Mouse (Mus musculus): ENCODE measurements around the gene Slc38a8. TPM values are rescaled to one million over a fixed set of nuclear protein-coding genes. Genes with fewer than 3 reads are reported as not detected.

Slc38a8 gene
- total and polyA plus RNA-seq, 2 experiments from 2014 or later: 0.10 TPM; not detected in 1

GRCm38 (mm10) chr8:119513405-119513804, 11.9 kb upstream of the Slc38a8 start:
- Histone ChIP-seq H3K4me2 (ENCODE audit: low read depth, low read length) (no peak overlapping the region), H3K27ac (no peak overlapping the region), H3K27me3 (ENCODE audit: insufficient read depth, low read length) (no peaks in the 10 kb centered on the region), H3K9me3 (ENCODE audit: low read length) (no peaks in the 10 kb centered on the region), H3K4me3 (ENCODE audit: low read length) (no peak overlapping the region), H3K9ac (replicated peaks; ENCODE audit: low read length) (no peak overlapping the region), H3K4me1 (ENCODE audit: insufficient read depth, low read length) (no peaks in the 10 kb centered on the region), H3K36me3 (ENCODE audit: insufficient read depth, low read length) (peaks cover 63% of the 10 kb centered on the region)
- TF ChIP-seq CTCF (IDR thresholded peaks at IDR 0.05; ENCODE audit: low read depth): no peak
- DNase-seq (ENCODE audit: low spot score) (no peak), ATAC-seq (no peak)
- WGBS: 66% methylated on average over 4 of the region's 4 CpGs

GRCm38 (mm10) chr8:119511722-119512121, 10.2 kb upstream of the Slc38a8 start:
- WGBS: 86% methylated on average over 7 of the region's 7 CpGs
- Histone ChIP-seq H3K36me3 (ENCODE audit: insufficient read depth, low read length) (peaks cover 58% of the 10 kb centered on the region), H3K9ac (replicated peaks; ENCODE audit: low read length) (no peak overlapping the region), H3K9me3 (ENCODE audit: low read length) (no peaks in the 10 kb centered on the region), H3K27me3 (ENCODE audit: insufficient read depth, low read length) (no peaks in the 10 kb centered on the region), H3K27ac (no peak overlapping the region), H3K4me3 (ENCODE audit: low read length) (no peak overlapping the region), H3K4me2 (ENCODE audit: low read depth, low read length) (no peak overlapping the region), H3K4me1 (ENCODE audit: insufficient read depth, low read length) (no peaks in the 10 kb centered on the region)
- ATAC-seq (no peak), DNase-seq (ENCODE audit: low spot score) (no peak)
- no peak for TF ChIP-seq CTCF (IDR thresholded peaks at IDR 0.05; ENCODE audit: low read depth)

- Histone ChIP-seq H3K27ac (no peak overlapping the region), H3K4me1 (ENCODE audit: insufficient read depth, low read length) (no peaks in the 10 kb centered on the region), H3K4me3 (ENCODE audit: low read length) (no peak overlapping the region), H3K9me3 (ENCODE audit: low read length) (no peaks in the 10 kb centered on the region), H3K36me3 (ENCODE audit: insufficient read depth, low read length) (peaks cover 58% of the 10 kb centered on the region), H3K4me2 (ENCODE audit: low read depth, low read length) (no peak overlapping the region), H3K9ac (replicated peaks; ENCODE audit: low read length) (no peak overlapping the region), H3K27me3 (ENCODE audit: insufficient read depth, low read length) (no peaks in the 10 kb centered on the region)
- no peak for ATAC-seq
- TF ChIP-seq CTCF (IDR thresholded peaks at IDR 0.05; ENCODE audit: low read depth): no peak
- WGBS: 72% methylated on average over 9 of the region's 9 CpGs
- no peak for DNase-seq (ENCODE audit: low spot score)
These were observed 9.0 kb upstream of the Slc38a8 start for GRCm38 (mm10) chr8:119510471-119510870.

- H3K4me2 ChIP-seq (ENCODE audit: low read depth, low read length): no peak overlapping the region
- H3K9me3 ChIP-seq (ENCODE audit: low read length): no peaks in the 10 kb centered on the region
- WGBS: 83% methylated on average over 8 of the region's 8 CpGs
- H3K4me3 ChIP-seq (ENCODE audit: low read length): no peak overlapping the region
- H3K27ac ChIP-seq: no peak overlapping the region
- no peaks in the 10 kb centered on the region for H3K27me3 ChIP-seq (ENCODE audit: insufficient read depth, low read length)
- no peak overlapping the region for H3K9ac ChIP-seq (replicated peaks; ENCODE audit: low read length)
- no peak; the same call in 1 of the 2 replicates for ATAC-seq
- DNase-seq (ENCODE audit: low spot score): no peak
- no peaks in the 10 kb centered on the region for H3K4me1 ChIP-seq (ENCODE audit: insufficient read depth, low read length)
- no peak for TF ChIP-seq CTCF (IDR thresholded peaks at IDR 0.05; ENCODE audit: low read depth)
- H3K36me3 ChIP-seq (ENCODE audit: insufficient read depth, low read length): peaks cover 30% of the 10 kb centered on the region
These were observed 4.6 kb upstream of the Slc38a8 start for GRCm38 (mm10) chr8:119506106-119506505.

GRCm38 (mm10) chr8:119505488-119505887, 4.0 kb upstream of the Slc38a8 start:
- no peaks in the 10 kb centered on the region for H3K27me3 ChIP-seq (ENCODE audit: insufficient read depth, low read length)
- TF ChIP-seq CTCF (IDR thresholded peaks at IDR 0.05; ENCODE audit: low read depth): no peak
- DNase-seq (ENCODE audit: low spot score): no peak
- H3K9ac ChIP-seq (replicated peaks; ENCODE audit: low read length): no peak overlapping the region
- no peak overlapping the region for H3K4me3 ChIP-seq (ENCODE audit: low read length)
- peaks cover 29% of the 10 kb centered on the region for H3K36me3 ChIP-seq (ENCODE audit: insufficient read depth, low read length)
- no peaks in the 10 kb centered on the region for H3K4me1 ChIP-seq (ENCODE audit: insufficient read depth, low read length)
- no peaks in the 10 kb centered on the region for H3K9me3 ChIP-seq (ENCODE audit: low read length)
- H3K4me2 ChIP-seq (ENCODE audit: low read depth, low read length): no peak overlapping the region
- 38% methylated on average over 9 of the region's 9 CpGs for WGBS
- no peak; the same call in 1 of the 2 replicates for ATAC-seq
- H3K27ac ChIP-seq: no peak overlapping the region

- Histone ChIP-seq H3K36me3 (ENCODE audit: insufficient read depth, low read length) (peaks cover 9% of the 10 kb centered on the region), H3K27ac (no peak overlapping the region), H3K9ac (replicated peaks; ENCODE audit: low read length) (no peak overlapping the region), H3K4me1 (ENCODE audit: insufficient read depth, low read length) (no peaks in the 10 kb centered on the region), H3K4me3 (ENCODE audit: low read length) (no peak overlapping the region), H3K4me2 (ENCODE audit: low read depth, low read length) (no peak overlapping the region), H3K9me3 (ENCODE audit: low read length) (no peaks in the 10 kb centered on the region), H3K27me3 (ENCODE audit: insufficient read depth, low read length) (no peaks in the 10 kb centered on the region)
- WGBS: 41% methylated on average over 10 of the region's 10 CpGs
- DNase-seq (ENCODE audit: low spot score): no peak
- no peak for ATAC-seq
- no peak for TF ChIP-seq CTCF (IDR thresholded peaks at IDR 0.05; ENCODE audit: low read depth)
These were observed 1.8 kb upstream of the Slc38a8 start for GRCm38 (mm10) chr8:119503191-119503767.

GRCm38 (mm10) chr8:119502111-119502510, 613 bp upstream of the Slc38a8 start:
- WGBS: 44% methylated on average over 4 of the region's 4 CpGs
- H3K36me3 ChIP-seq (ENCODE audit: insufficient read depth, low read length): peaks cover under 1% of the 10 kb centered on the region; the same call in 1 of the 2 replicates
- H3K9me3 ChIP-seq (ENCODE audit: low read length): no peaks in the 10 kb centered on the region
- no peak overlapping the region for H3K4me2 ChIP-seq (ENCODE audit: low read depth, low read length)
- no peak for DNase-seq (ENCODE audit: low spot score)
- no peak for ATAC-seq
- no peak overlapping the region for H3K9ac ChIP-seq (replicated peaks; ENCODE audit: low read length)
- no peaks in the 10 kb centered on the region for H3K4me1 ChIP-seq (ENCODE audit: insufficient read depth, low read length)
- H3K27me3 ChIP-seq (ENCODE audit: insufficient read depth, low read length): no peaks in the 10 kb centered on the region
- no peak for TF ChIP-seq CTCF (IDR thresholded peaks at IDR 0.05; ENCODE audit: low read depth)
- H3K27ac ChIP-seq: no peak overlapping the region
- H3K4me3 ChIP-seq (ENCODE audit: low read length): no peak overlapping the region

Measured in hindbrain, postnatal 0 days (tissue).